Mouse (Mus musculus) cerebellum, adult 2 months (tissue): ENCODE results near the gene Eif4a2.
"Not testable (repeated sequence)": the region's sequence is repeated elsewhere in the genome, so short reads cannot be mapped to it uniquely, and the experiment has no call there.

ENCODE experiments used
- CTCF ChIP-seq: fragments of 200-500 bp; IDR thresholded peaks from 2 replicates; pipeline ENCODE4 v1.5.1; 2011; ENCODE audit warnings: low read depth, mild to moderate bottlenecking, control low read depth, low read length, moderate library complexity, borderline replicate concordance; ENCODE audit not compliant: insufficient read depth
- POLR2A ChIP-seq: fragments of 200-500 bp; IDR thresholded peaks from 2 replicates; pipeline ENCODE4 v1.6.1; 2011; ENCODE audit warnings: low read length, control low read depth, borderline replicate concordance; ENCODE audit not compliant: insufficient read depth

GRCm38 (mm10) chr16:23077516-23077915 lies 29.7 kb upstream of the Eif4a2 start:
- not testable (repeated sequence) for TF ChIP-seq CTCF, POLR2A
